Mouse (Mus musculus) MN1 (cell line): ENCODE measurements around the gene Arid1b.

ENCODE experiments used
- DNase-seq: peaks from one replicate; pipeline ENCODE4 v3.0.0-alpha.2; 2016; ENCODE audit warnings: low spot score

Gene Arid1b

GRCm38 (mm10) chr17:5017065-5017464 lies 22.9 kb downstream of the Arid1b start:
- no peak for DNase-seq

GRCm38 (mm10) chr17:5021303-5022003 lies 27.3 kb downstream of the Arid1b start:
- DNase-seq: no peak

GRCm38 (mm10) chr17:5022019-5022544 lies 27.9 kb downstream of the Arid1b start:
- DNase-seq: no peak

- DNase-seq: no peak
These were observed 29.6 kb downstream of the Arid1b start for GRCm38 (mm10) chr17:5023745-5024144.

GRCm38 (mm10) chr17:5025400-5025799 lies 31.3 kb downstream of the Arid1b start:
- DNase-seq: no peak

GRCm38 (mm10) chr17:5026578-5026977 lies 32.4 kb downstream of the Arid1b start:
- no peak for DNase-seq

GRCm38 (mm10) chr17:5029148-5029547 lies 35.0 kb downstream of the Arid1b start:
- DNase-seq: no peak

GRCm38 (mm10) chr17:5030290-5030689 lies 36.2 kb downstream of the Arid1b start:
- DNase-seq: no peak

- no peak for DNase-seq
These were observed 39.2 kb downstream of the Arid1b start for GRCm38 (mm10) chr17:5033346-5033745.

GRCm38 (mm10) chr17:5034201-5034600 lies 40.1 kb downstream of the Arid1b start:
- no peak for DNase-seq

- no peak for DNase-seq
These were observed 42.2 kb downstream of the Arid1b start for GRCm38 (mm10) chr17:5036200-5036835.

GRCm38 (mm10) chr17:5037199-5037598 lies 43.1 kb downstream of the Arid1b start:
- no peak for DNase-seq

GRCm38 (mm10) chr17:5039826-5040225 lies 45.7 kb downstream of the Arid1b start:
- no peak for DNase-seq

- DNase-seq: no peak
These were observed 49.7 kb downstream of the Arid1b start for GRCm38 (mm10) chr17:5043871-5044270.

- DNase-seq: no peak
These were observed 51.5 kb downstream of the Arid1b start for GRCm38 (mm10) chr17:5045613-5046012.

- DNase-seq: no peak
These were observed 53.2 kb downstream of the Arid1b start for GRCm38 (mm10) chr17:5047373-5047772.

GRCm38 (mm10) chr17:5050266-5050665 lies 56.1 kb downstream of the Arid1b start:
- no peak for DNase-seq

GRCm38 (mm10) chr17:5050970-5051530 lies 56.9 kb downstream of the Arid1b start:
- DNase-seq: no peak

GRCm38 (mm10) chr17:5052091-5052799 lies 58.1 kb downstream of the Arid1b start:
- no peak for DNase-seq

- DNase-seq: no peak
These were observed 58.7 kb downstream of the Arid1b start for GRCm38 (mm10) chr17:5052800-5053179.

- DNase-seq: no peak
These were observed 59.1 kb downstream of the Arid1b start for GRCm38 (mm10) chr17:5053201-5053600.

- no peak for DNase-seq
These were observed 61.3 kb downstream of the Arid1b start for GRCm38 (mm10) chr17:5055412-5055811.

GRCm38 (mm10) chr17:5056654-5057053 lies 62.5 kb downstream of the Arid1b start:
- DNase-seq: no peak
